Mouse (Mus musculus) midbrain, postnatal 0 days (tissue): ENCODE data around the gene Hist1h2bf. TPM values are rescaled to one million over a fixed set of nuclear protein-coding genes. Genes with fewer than 3 reads are reported as not detected.

Experiments
- ATAC-seq: fragments of 200-750 bp; cut with Nextera tagmentation; 2 replicates; pipeline ENCODE4 v1.8.0; 2017; ENCODE audit warnings: moderate number of reproducible peaks, mild to moderate bottlenecking, moderate TSS enrichment, moderate library complexity; ENCODE audit not compliant: low FRiP score
- DNase-seq: peaks from one replicate; pipeline ENCODE4 v3.0.0-alpha.2; 2015; ENCODE audit warnings: low spot score
- H3K27ac ChIP-seq: fragments of 300-500 bp; sonication (generic); 2 replicates; pipeline ENCODE4 v1.5.1; 2014; ENCODE audit warnings: low read depth, mild to moderate bottlenecking, low read length, mixed read lengths
- H3K27me3 ChIP-seq: fragments of 300-500 bp; sonication (generic); 2 replicates; pipeline ENCODE4 v1.6.1; 2014; ENCODE audit warnings: low read length, control low read depth, mixed read lengths; ENCODE audit not compliant: insufficient read depth
- H3K36me3 ChIP-seq: fragments of 300-500 bp; sonication (generic); 2 replicates; pipeline ENCODE4 v1.6.1; 2014; ENCODE audit warnings: low read length, control low read depth, mixed read lengths; ENCODE audit not compliant: insufficient read depth
- H3K4me1 ChIP-seq: fragments of 300-500 bp; sonication (generic); 2 replicates; pipeline ENCODE4 v1.6.1; 2014; ENCODE audit warnings: mild to moderate bottlenecking, control low read depth, antibody characterized with exemption, low read length, mixed read lengths; ENCODE audit not compliant: insufficient read depth
- H3K4me2 ChIP-seq: fragments of 300-500 bp; sonication (generic); 2 replicates; pipeline ENCODE4 v1.6.1; 2014; ENCODE audit warnings: low read depth, mild to moderate bottlenecking, low read length, mixed read lengths; ENCODE audit not compliant: poor library complexity, severe bottlenecking
- H3K4me3 ChIP-seq: fragments of 300-500 bp; sonication (generic); 2 replicates; pipeline ENCODE4 v1.5.1; 2014; ENCODE audit warnings: low read depth, mild to moderate bottlenecking, low read length, moderate library complexity
- H3K9ac ChIP-seq: fragments of 300-500 bp; sonication (generic); replicated peaks from 2 replicates; pipeline ENCODE4 v1.6.1; 2014; ENCODE audit warnings: mild to moderate bottlenecking, low read length, moderate library complexity, mixed read lengths; ENCODE audit not compliant: poor library complexity, severe bottlenecking
- H3K9me3 ChIP-seq: fragments of 300-500 bp; sonication (generic); 2 replicates; pipeline ENCODE4 v1.6.1; 2016; ENCODE audit warnings: low read length, control low read depth
- CTCF ChIP-seq: IDR thresholded peaks from 2 replicates; pipeline ENCODE4 v1.5.1; 2016; ENCODE audit warnings: antibody characterized with exemption, mild to moderate bottlenecking
- WGBS: fragments of 180-500 bp; shearing (Covaris S2); extraction: QIAGEN DNeasy Blood & Tissue Kit; methylation state at CpG from one replicate; pipeline ENCODE4 v1.1.7; 2014; 5-methylcytosine and 5-hydroxymethylcytosine counted together
- polyA plus RNA-seq: library from polyadenylated mRNA; unstranded; fragments of >200 nt; fragmentation: Nextera tagmentation; extraction: Ambion mirVana; gene quantifications from 2 replicates; pipeline ENCODE4 v1.2.1, GENCODE M21; 2015
- total RNA-seq: library from RNA; depleted of rRNA; stranded (reverse); fragments of >200 nt; gene quantifications from 2 replicates; pipeline ENCODE4 v1.2.3, GENCODE M21; 2014

Hist1h2bf gene
- total and polyA plus RNA-seq, 2 experiments from 2014 or later = 0.43 to 327 TPM

GRCm38 (mm10) chr13:23585029-23585441, 11.0 kb upstream of the Hist1h2bf start:
- H3K36me3 ChIP-seq = no peaks in the 10 kb centered on the region
- peak overlapping the region; percentile 64 for H3K9ac ChIP-seq
- no peak for TF ChIP-seq CTCF
- under 1% methylated on average over 21 of the region's 21 CpGs for WGBS
- H3K4me1 ChIP-seq = peaks cover 3% of the 10 kb centered on the region; the same call in 1 of the 2 replicates
- no peak; the same call in 1 of the 2 replicates for ATAC-seq
- DNase-seq = peak; percentile 68
- peak overlapping the region; percentile 85 for H3K4me2 ChIP-seq
- H3K9me3 ChIP-seq = no peaks in the 10 kb centered on the region
- peak overlapping the region; percentile 79 for H3K27ac ChIP-seq
- peak overlapping the region; percentile 47 for H3K4me3 ChIP-seq
- no peaks in the 10 kb centered on the region for H3K27me3 ChIP-seq

- Histone ChIP-seq H3K4me1 (peaks cover 3% of the 10 kb centered on the region; the same call in 1 of the 2 replicates), H3K4me3 (peak overlapping the region; percentile 47), H3K4me2 (peak overlapping the region; percentile 85), H3K9ac (no peak overlapping the region), H3K9me3 (no peaks in the 10 kb centered on the region), H3K27me3 (no peaks in the 10 kb centered on the region), H3K36me3 (no peaks in the 10 kb centered on the region), H3K27ac (peak overlapping the region; percentile 79)
- no peak for TF ChIP-seq CTCF
- ATAC-seq (no peak), DNase-seq (no peak)
Measured at GRCm38 (mm10) chr13:23584331-23584730, 10.3 kb upstream of the Hist1h2bf start.

GRCm38 (mm10) chr13:23583387-23584068, 9.5 kb upstream of the Hist1h2bf start:
- ATAC-seq (no peak), DNase-seq (no peak)
- H3K9me3 ChIP-seq = no peaks in the 10 kb centered on the region
- H3K4me1 ChIP-seq = peaks cover 3% of the 10 kb centered on the region; the same call in 1 of the 2 replicates
- H3K9ac ChIP-seq = no peak overlapping the region
- H3K4me2 ChIP-seq = no peak overlapping the region
- no peak overlapping the region for H3K27ac ChIP-seq
- TF ChIP-seq CTCF = no peak
- H3K4me3 ChIP-seq = no peak overlapping the region
- H3K36me3 ChIP-seq = no peaks in the 10 kb centered on the region
- no peaks in the 10 kb centered on the region for H3K27me3 ChIP-seq

- no peak for TF ChIP-seq CTCF
- Histone ChIP-seq H3K9me3 (no peaks in the 10 kb centered on the region), H3K27ac (peak overlapping the region; percentile 59; the same call in 1 of the 2 replicates), H3K36me3 (no peaks in the 10 kb centered on the region), H3K9ac (no peak overlapping the region; the same call in 1 of the 2 replicates), H3K4me2 (peak overlapping the region; percentile 83), H3K4me1 (peaks cover 3% of the 10 kb centered on the region; the same call in 1 of the 2 replicates), H3K27me3 (no peaks in the 10 kb centered on the region), H3K4me3 (peak overlapping the region; percentile 44)
- WGBS = 5% methylated on average over 6 of the region's 6 CpGs
- DNase-seq (no peak), ATAC-seq (no peak)
Measured at GRCm38 (mm10) chr13:23582219-23583056, 8.4 kb upstream of the Hist1h2bf start.

GRCm38 (mm10) chr13:23581408-23582218, 7.6 kb upstream of the Hist1h2bf start, which contains the start of gene Hist1h4d:
Gene Hist1h4d (plus strand): TSS chr13:23581598.
- peak within 1 kb of the TSS; percentile 83 for H3K4me2 ChIP-seq
- H3K4me1 ChIP-seq = peaks cover 3% of the 10 kb centered on the region; the same call in 1 of the 2 replicates
- no peaks in the 10 kb centered on the region for H3K9me3 ChIP-seq
- peak within 1 kb of the TSS; percentile 46 for H3K9ac ChIP-seq
- peak within 1 kb of the TSS; percentile 59 for H3K27ac ChIP-seq
- ATAC-seq (peak; percentile 89), DNase-seq (peak; percentile 99)
- H3K36me3 ChIP-seq = no peaks in the 10 kb centered on the region
- no peak for TF ChIP-seq CTCF
- H3K27me3 ChIP-seq = no peaks in the 10 kb centered on the region
- H3K4me3 ChIP-seq = peak within 1 kb of the TSS; percentile 44
- under 1% methylated on average over 42 of the region's 43 CpGs for WGBS
